Mouse (Mus musculus) heart, embryonic 12.5 days (tissue): ENCODE measurements around the gene Maml3. TPM values are rescaled to one million over a fixed set of nuclear protein-coding genes. Genes with fewer than 3 reads are reported as not detected.

ENCODE experiments used
- ATAC-seq: fragments of 200-750 bp; cut with Nextera tagmentation; 2 replicates; pipeline ENCODE4 v1.8.0; 2017; ENCODE audit warnings: moderate TSS enrichment, moderate library complexity; ENCODE audit not compliant: insufficient number of reproducible peaks, low FRiP score
- H3K27ac ChIP-seq: fragments of 300-500 bp; sonication (generic); 2 replicates; pipeline ENCODE4 v1.5.1; 2016; ENCODE audit warnings: mild to moderate bottlenecking, moderate library complexity; ENCODE audit not compliant: poor library complexity, severe bottlenecking
- H3K27me3 ChIP-seq: fragments of 300-500 bp; sonication (generic); replicated peaks from 2 replicates; pipeline ENCODE4 v1.6.1; 2016; ENCODE audit warnings: mild to moderate bottlenecking, moderate library complexity
- H3K36me3 ChIP-seq: fragments of 300-500 bp; sonication (generic); 2 replicates; pipeline ENCODE4 v1.6.1; 2016; ENCODE audit warnings: mild to moderate bottlenecking, moderate library complexity
- H3K4me1 ChIP-seq: fragments of 300-500 bp; sonication (generic); replicated peaks from 2 replicates; pipeline ENCODE4 v1.6.1; 2016; ENCODE audit warnings: mild to moderate bottlenecking
- H3K4me2 ChIP-seq: fragments of 300-500 bp; sonication (generic); 2 replicates; pipeline ENCODE4 v1.6.1; 2016; ENCODE audit warnings: mild to moderate bottlenecking, moderate library complexity
- H3K4me3 ChIP-seq: fragments of 300-500 bp; sonication (generic); 2 replicates; pipeline ENCODE4 v1.5.1; 2016; ENCODE audit warnings: mild to moderate bottlenecking
- H3K9ac ChIP-seq: fragments of 300-500 bp; sonication (generic); 2 replicates; pipeline ENCODE4 v1.6.1; 2016; ENCODE audit warnings: mild to moderate bottlenecking, moderate library complexity
- H3K9me3 ChIP-seq: fragments of 300-500 bp; sonication (generic); replicated peaks from 2 replicates; pipeline ENCODE4 v1.6.1; 2016; ENCODE audit warnings: mild to moderate bottlenecking, moderate library complexity
- WGBS: fragments of 180-500 bp; shearing (Covaris S2); methylation state at CpG from one replicate; pipeline ENCODE4 v1.1.7; 2016; 5-methylcytosine and 5-hydroxymethylcytosine counted together
- polyA plus RNA-seq: library from polyadenylated mRNA; unstranded; fragments of >200 nt; fragmentation: Nextera tagmentation; extraction: Ambion mirVana; gene quantifications from 2 replicates; pipeline ENCODE4 v1.2.1, GENCODE M21; 2016

Gene Maml3
- polyA plus RNA-seq, 1 experiment from 2014 or later, result 2.6 TPM

- Histone ChIP-seq H3K4me1 (peaks cover 16% of the 10 kb centered on the region), H3K27me3 (no peaks in the 10 kb centered on the region), H3K4me2 (no peak overlapping the region), H3K27ac (no peak overlapping the region), H3K4me3 (no peak overlapping the region), H3K36me3 (no peaks in the 10 kb centered on the region), H3K9ac (no peak overlapping the region), H3K9me3 (no peaks in the 10 kb centered on the region)
- ATAC-seq, result no peak
- 52% methylated on average over 3 of the region's 3 CpGs for WGBS
Measured at GRCm38 (mm10) chr3:51674963-51675362, 429.9 kb downstream of the Maml3 start.

GRCm38 (mm10) chr3:51673408-51674086 lies 431.3 kb downstream of the Maml3 start:
- H3K4me2 ChIP-seq, result peak overlapping the region; percentile 11; the same call in 1 of the 2 replicates
- H3K9ac ChIP-seq, result no peak overlapping the region
- H3K9me3 ChIP-seq, result no peaks in the 10 kb centered on the region
- no peak overlapping the region for H3K4me3 ChIP-seq
- no peak overlapping the region for H3K27ac ChIP-seq
- H3K36me3 ChIP-seq, result no peaks in the 10 kb centered on the region
- peaks cover 20% of the 10 kb centered on the region for H3K4me1 ChIP-seq
- 57% methylated on average over 21 of the region's 21 CpGs for WGBS
- no peaks in the 10 kb centered on the region for H3K27me3 ChIP-seq
- ATAC-seq, result no peak; the same call in 1 of the 2 replicates

GRCm38 (mm10) chr3:51672631-51673030 lies 432.2 kb downstream of the Maml3 start:
- H3K9me3 ChIP-seq, result no peaks in the 10 kb centered on the region
- no peak for ATAC-seq
- WGBS, result 27% methylated on average over 4 of the region's 4 CpGs

GRCm38 (mm10) chr3:51671071-51671469 lies 433.8 kb downstream of the Maml3 start:
- Histone ChIP-seq H3K27me3 (no peaks in the 10 kb centered on the region), H3K27ac (no peak overlapping the region), H3K4me2 (no peak overlapping the region), H3K36me3 (no peaks in the 10 kb centered on the region), H3K4me1 (peaks cover 21% of the 10 kb centered on the region), H3K9ac (no peak overlapping the region), H3K4me3 (no peak overlapping the region), H3K9me3 (no peaks in the 10 kb centered on the region)
- no peak for ATAC-seq
- 74% methylated on average over 1 of the region's 1 CpGs for WGBS

More at GRCm38 (mm10) chr3:51672631-51673030, 432.2 kb downstream of the Maml3 start:
- Histone ChIP-seq H3K36me3 (no peaks in the 10 kb centered on the region), H3K4me2 (no peak overlapping the region), H3K4me1 (peaks cover 20% of the 10 kb centered on the region), H3K9ac (no peak overlapping the region), H3K27me3 (no peaks in the 10 kb centered on the region), H3K27ac (no peak overlapping the region), H3K4me3 (no peak overlapping the region)

GRCm38 (mm10) chr3:51670414-51671070 lies 434.3 kb downstream of the Maml3 start:
- Histone ChIP-seq H3K9me3 (no peaks in the 10 kb centered on the region), H3K27ac (no peak overlapping the region; the same call in 1 of the 2 replicates), H3K27me3 (no peaks in the 10 kb centered on the region), H3K9ac (no peak overlapping the region), H3K4me3 (no peak overlapping the region), H3K4me2 (no peak overlapping the region), H3K36me3 (no peaks in the 10 kb centered on the region), H3K4me1 (peaks cover 27% of the 10 kb centered on the region)
- peak; percentile 78 for ATAC-seq
- 67% methylated on average over 5 of the region's 5 CpGs for WGBS

GRCm38 (mm10) chr3:51668607-51669006 lies 436.3 kb downstream of the Maml3 start:
- no peaks in the 10 kb centered on the region for H3K27me3 ChIP-seq
- H3K9me3 ChIP-seq, result no peaks in the 10 kb centered on the region
- H3K4me1 ChIP-seq, result peaks cover 29% of the 10 kb centered on the region
- no peaks in the 10 kb centered on the region for H3K36me3 ChIP-seq
- no peak overlapping the region for H3K4me3 ChIP-seq
- H3K27ac ChIP-seq, result no peak overlapping the region
- H3K9ac ChIP-seq, result no peak overlapping the region
- H3K4me2 ChIP-seq, result no peak overlapping the region
- 19% methylated on average over 2 of the region's 2 CpGs for WGBS
- ATAC-seq, result no peak

GRCm38 (mm10) chr3:51662557-51662956 lies 442.3 kb downstream of the Maml3 start:
- H3K9ac ChIP-seq, result no peak overlapping the region
- WGBS, result 34% methylated on average over 6 of the region's 6 CpGs

GRCm38 (mm10) chr3:51661880-51662550 lies 442.9 kb downstream of the Maml3 start:
- H3K36me3 ChIP-seq, result no peaks in the 10 kb centered on the region
- H3K4me1 ChIP-seq, result peaks cover 38% of the 10 kb centered on the region
- no peaks in the 10 kb centered on the region for H3K27me3 ChIP-seq
- no peaks in the 10 kb centered on the region for H3K9me3 ChIP-seq
- no peak overlapping the region for H3K4me3 ChIP-seq
- no peak overlapping the region for H3K27ac ChIP-seq
- no peak for ATAC-seq
- H3K4me2 ChIP-seq, result no peak overlapping the region
- no peak overlapping the region for H3K9ac ChIP-seq
- WGBS, result 63% methylated on average over 11 of the region's 11 CpGs

More at GRCm38 (mm10) chr3:51662557-51662956, 442.3 kb downstream of the Maml3 start:
- Histone ChIP-seq H3K4me1 (peaks cover 38% of the 10 kb centered on the region), H3K36me3 (no peaks in the 10 kb centered on the region), H3K9me3 (no peaks in the 10 kb centered on the region), H3K4me2 (no peak overlapping the region), H3K4me3 (no peak overlapping the region), H3K27me3 (no peaks in the 10 kb centered on the region), H3K27ac (no peak overlapping the region)
- no peak for ATAC-seq

- Histone ChIP-seq H3K27me3 (no peaks in the 10 kb centered on the region), H3K9me3 (no peaks in the 10 kb centered on the region), H3K27ac (no peak overlapping the region), H3K4me1 (peaks cover 38% of the 10 kb centered on the region), H3K4me3 (no peak overlapping the region), H3K36me3 (no peaks in the 10 kb centered on the region), H3K4me2 (no peak overlapping the region), H3K9ac (no peak overlapping the region)
- no peak for ATAC-seq
- 49% methylated on average over 5 of the region's 5 CpGs for WGBS
Measured at GRCm38 (mm10) chr3:51661376-51661775, 443.5 kb downstream of the Maml3 start.

- no peak overlapping the region for H3K4me3 ChIP-seq
- no peak for ATAC-seq
- no peak overlapping the region for H3K4me2 ChIP-seq
- no peaks in the 10 kb centered on the region for H3K36me3 ChIP-seq
- H3K4me1 ChIP-seq, result peaks cover 38% of the 10 kb centered on the region
- H3K27me3 ChIP-seq, result no peaks in the 10 kb centered on the region
- no peak overlapping the region for H3K27ac ChIP-seq
- H3K9me3 ChIP-seq, result no peaks in the 10 kb centered on the region
- WGBS, result 77% methylated on average over 3 of the region's 3 CpGs
- H3K9ac ChIP-seq, result no peak overlapping the region
Measured at GRCm38 (mm10) chr3:51660821-51661276, 444.0 kb downstream of the Maml3 start.

GRCm38 (mm10) chr3:51660060-51660459 lies 444.8 kb downstream of the Maml3 start, which contains the start of gene Mgst2:
Mgst2 (plus strand) TSS chr3:51660360.
- H3K27ac ChIP-seq, result no peak within 1 kb of the TSS
- no peak for ATAC-seq
- H3K4me2 ChIP-seq, result no peak within 1 kb of the TSS
- peaks cover 40% of the 10 kb centered on the region for H3K4me1 ChIP-seq
- no peaks in the 10 kb centered on the region for H3K27me3 ChIP-seq
- H3K9ac ChIP-seq, result no peak within 1 kb of the TSS
- no peaks in the 10 kb centered on the region for H3K36me3 ChIP-seq
- no peak within 1 kb of the TSS for H3K4me3 ChIP-seq
- H3K9me3 ChIP-seq, result no peaks in the 10 kb centered on the region
- WGBS, result 84% methylated on average over 4 of the region's 4 CpGs
